Mouse (Mus musculus) urinary bladder, postnatal 4 days (tissue): ENCODE measurements around the gene Zc3h12c.
"Not testable (repeated sequence)": the region's sequence is repeated elsewhere in the genome, so short reads cannot be mapped to it uniquely, and the experiment has no call there.

Source experiments
- DNase-seq, 2 experiments: peaks; one replicate each; pipeline ENCODE4 v3.0.0; 2021 to 2022; ENCODE audit warnings: low spot score in 2 of 2

Zc3h12c gene

GRCm38 (mm10) chr9:52102060-52102844 is 66.1 kb downstream of the Zc3h12c start:
- DNase-seq, result no peak

DNA sequence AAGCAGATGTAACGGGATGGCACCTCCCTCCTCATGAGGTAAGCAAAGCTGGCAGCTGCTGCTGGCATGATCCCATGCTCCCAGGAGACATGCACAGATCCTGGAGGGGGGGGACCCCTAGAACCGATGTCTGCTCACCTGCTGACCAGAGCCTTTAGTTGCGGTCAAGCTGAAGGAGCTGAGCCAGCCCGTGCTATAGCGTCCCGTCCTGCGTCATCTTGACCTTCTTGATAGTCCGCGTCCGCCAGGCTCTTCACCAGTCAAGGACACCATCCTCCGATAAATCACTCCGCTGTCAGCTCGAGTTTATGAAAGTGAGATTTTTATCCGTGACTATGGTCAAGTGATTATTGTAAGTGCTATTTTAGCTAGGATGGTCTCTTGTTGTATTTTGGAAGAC is 67.9 kb downstream of the Zc3h12c start:
- DNase-seq, result no peak

GRCm38 (mm10) chr9:52098600-52098999 is 69.8 kb downstream of the Zc3h12c start:
- peak; percentile 69 to 86 for DNase-seq

DNA sequence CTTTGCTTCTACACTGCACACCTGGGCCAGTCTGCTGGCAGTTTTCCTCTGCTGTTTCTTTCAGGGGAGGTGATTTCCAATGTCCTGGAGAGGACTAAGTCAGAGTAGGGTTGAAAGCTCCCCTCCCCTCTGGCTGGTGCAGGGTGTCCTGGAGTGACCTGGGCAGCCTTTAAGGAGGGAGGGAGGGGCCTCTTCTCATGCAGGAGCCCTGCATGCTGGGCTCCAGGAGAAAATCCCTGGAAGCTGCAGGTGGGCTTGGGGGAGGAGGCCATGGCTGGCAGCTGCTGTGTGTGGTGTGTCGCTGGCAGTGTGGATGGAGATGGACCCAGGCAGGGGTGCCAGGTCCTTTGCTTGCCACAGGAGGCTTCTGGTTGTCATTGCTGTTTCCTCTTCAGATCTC is 71.0 kb downstream of the Zc3h12c start:
- no peak for DNase-seq

DNA sequence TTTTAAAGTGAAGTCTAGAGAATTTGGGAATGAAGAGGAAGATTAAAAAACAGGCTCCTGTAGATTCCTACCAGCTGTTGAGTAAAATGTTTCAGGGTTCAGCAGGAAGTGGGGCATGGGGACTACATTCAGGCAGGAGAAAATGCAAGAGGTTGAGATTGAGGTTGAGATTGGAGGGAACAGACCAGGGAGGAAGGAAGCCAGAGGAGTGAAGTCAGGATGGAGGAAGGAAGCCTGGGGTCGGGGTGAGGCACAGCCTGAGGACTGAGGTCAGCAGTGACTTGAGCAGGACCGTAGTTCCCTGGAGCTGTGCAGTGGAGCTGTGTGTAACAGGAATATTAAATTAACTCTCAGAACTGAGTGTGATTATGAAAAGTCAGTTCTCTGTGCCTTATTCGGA is 72.7 kb downstream of the Zc3h12c start:
- no peak for DNase-seq

GRCm38 (mm10) chr9:52094471-52094980 is 73.8 kb downstream of the Zc3h12c start:
- no peak for DNase-seq

DNA sequence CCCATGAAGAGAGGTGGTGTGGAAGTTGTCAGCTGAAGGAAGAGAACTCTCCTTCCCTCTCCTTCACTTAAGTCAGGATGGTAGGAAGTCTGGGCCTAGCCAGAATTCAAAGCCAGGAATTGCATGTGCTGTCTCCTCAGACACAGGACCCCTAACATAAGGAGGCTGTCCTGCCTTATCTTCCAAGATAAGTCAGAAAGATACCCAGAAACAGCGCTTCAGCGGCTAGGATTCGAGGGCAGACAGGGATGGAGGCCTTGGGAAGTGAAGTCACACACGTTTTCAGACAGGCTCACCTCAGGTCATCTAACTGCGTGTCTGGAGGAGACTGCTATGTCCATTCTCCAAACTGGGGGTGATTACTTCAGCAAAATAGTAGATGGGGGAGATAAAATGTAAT is 74.4 kb downstream of the Zc3h12c start:
- DNase-seq, result no peak

- DNase-seq, result no peak
Observed at GRCm38 (mm10) chr9:52093108-52093507, 75.3 kb downstream of the Zc3h12c start.

DNA sequence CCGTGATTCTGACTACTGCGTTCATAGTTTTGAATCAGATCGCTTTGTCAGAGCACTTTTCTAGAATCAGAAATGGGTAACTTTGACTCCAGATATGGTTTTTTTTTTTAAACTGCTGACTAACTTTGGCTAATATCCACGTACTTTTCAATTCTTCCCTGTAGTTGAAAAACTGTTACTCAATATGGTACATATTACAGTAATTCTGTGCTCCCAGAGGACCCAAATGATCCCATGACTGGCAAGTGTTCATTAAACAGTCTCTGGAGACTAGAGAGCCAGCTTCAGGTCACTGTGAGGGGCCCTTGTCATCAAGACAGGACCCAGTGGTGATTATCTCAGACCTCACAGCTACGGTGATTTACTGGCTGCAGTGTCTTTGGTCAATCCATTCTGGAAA is 76.1 kb downstream of the Zc3h12c start:
- no peak for DNase-seq

DNA sequence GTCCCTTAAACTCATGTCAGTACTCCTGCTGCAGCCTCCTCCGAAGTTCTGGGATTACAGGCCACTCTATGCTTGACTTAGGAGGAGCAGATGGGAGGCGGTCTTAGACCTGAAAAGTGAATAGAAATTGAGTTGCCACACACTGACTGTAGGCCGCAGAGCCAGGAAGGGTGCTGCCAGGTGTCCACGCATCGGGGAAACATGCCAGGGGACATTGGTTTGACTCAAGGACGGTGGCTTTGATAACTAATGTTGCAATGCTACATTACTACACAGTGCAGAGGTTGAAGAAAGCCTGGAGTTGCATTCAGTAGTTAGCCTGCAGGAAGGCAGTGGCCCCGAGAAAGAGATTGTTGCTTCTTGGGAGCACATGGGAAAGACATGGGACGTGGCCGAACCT is 76.6 kb downstream of the Zc3h12c start:
- no peak for DNase-seq

DNA sequence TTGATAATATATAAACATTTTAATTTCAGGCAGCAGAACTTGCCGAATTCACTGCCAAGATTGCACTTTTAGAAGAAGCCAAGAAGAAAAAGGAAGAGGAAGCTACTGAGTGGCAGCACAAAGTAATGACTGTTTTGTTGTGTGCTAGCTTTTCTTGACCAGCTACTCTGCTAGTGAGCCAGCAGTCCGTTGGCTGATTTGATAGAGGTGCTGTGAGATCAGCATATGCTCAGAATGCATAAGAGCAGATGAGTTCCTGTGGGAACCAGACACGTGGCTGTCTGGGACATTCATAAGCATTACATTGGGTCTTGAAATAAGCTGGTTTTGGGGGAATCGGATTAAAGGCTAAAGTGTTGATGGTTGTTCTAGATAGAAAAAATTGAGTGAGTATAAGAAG is 86.0 kb downstream of the Zc3h12c start:
- DNase-seq, result no peak

- DNase-seq, result no peak
Observed at GRCm38 (mm10) chr9:52081979-52082378, 86.4 kb downstream of the Zc3h12c start.

GRCm38 (mm10) chr9:52077692-52078091 is 90.7 kb downstream of the Zc3h12c start:
- DNase-seq, result no peak

- no peak for DNase-seq
Observed at GRCm38 (mm10) chr9:52076089-52076488, 92.3 kb downstream of the Zc3h12c start.

- no peak for DNase-seq
Observed at GRCm38 (mm10) chr9:52072202-52072601, 96.2 kb downstream of the Zc3h12c start.

GRCm38 (mm10) chr9:52071352-52071751 is 97.0 kb downstream of the Zc3h12c start:
- not testable (repeated sequence) for DNase-seq

- DNase-seq, result no peak
Observed at GRCm38 (mm10) chr9:52070052-52070451, 98.3 kb downstream of the Zc3h12c start.
